Mouse (Mus musculus) large intestine, adult 2 months (tissue): Measurements from ENCODE around the gene Slc16a10. TPM values are rescaled to one million over a fixed set of nuclear protein-coding genes. Genes with fewer than 3 reads are reported as not detected.

Experiments
- DNase-seq: peaks from one replicate; pipeline ENCODE4 v3.0.0-alpha.2; 2012; ENCODE audit warnings: low read depth, low spot score
- WGBS: fragments of 180-500 bp; shearing (Covaris S2); methylation state at CpG from one replicate; pipeline ENCODE4 v1.1.7; 2018; 5-methylcytosine and 5-hydroxymethylcytosine counted together
- polyA plus RNA-seq: library from polyadenylated mRNA; depleted of rRNA; stranded (reverse); fragments of >200 nt; gene quantifications from 2 replicates; pipeline ENCODE4 v1.2.3, GENCODE M21; 2012; rRNA removed

The Slc16a10 gene
- polyA plus RNA-seq, 1 experiment: 32.4 TPM

DNA sequence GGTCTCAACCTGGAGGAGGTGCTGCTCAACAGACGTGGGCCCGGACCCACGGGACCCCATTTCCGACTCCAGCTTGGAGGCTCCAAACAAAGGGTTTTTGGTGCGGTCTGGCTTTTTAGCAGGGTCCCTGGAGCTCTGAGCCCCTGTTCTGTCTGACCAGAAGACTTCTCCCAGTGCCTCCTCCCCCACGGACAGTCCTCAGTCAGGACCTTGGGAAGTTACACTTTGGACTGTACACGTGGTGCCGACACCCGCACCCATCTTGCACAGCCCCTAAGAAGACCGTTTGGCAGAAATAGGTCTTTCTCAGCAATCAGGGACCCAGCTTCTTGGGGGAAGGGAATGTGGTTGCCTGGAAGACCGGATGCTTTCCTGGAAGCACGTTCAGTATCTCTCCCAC, 155.6 kb downstream of the Slc16a10 start, which contains the start of gene Mfsd4b5:
TSS of gene Mfsd4b5 (minus strand) at position 181 of the 400 bp plus-strand sequence.
- WGBS: 75% methylated on average over 12 of the region's 12 CpGs

More for the DNA sequence above, 155.6 kb downstream of the Slc16a10 start, which contains the start of gene Mfsd4b5:
- DNase-seq: no peak

Other genes with a start within 250 kb of the Slc16a10 start
- 0.99 and 1.5 TPM in 2 replicates for gene Mfsd4b4, start 243.0 kb downstream of the Slc16a10 start, polyA plus RNA-seq
- 10.7 and 29.8 TPM in 2 replicates for gene Mfsd4b2, start 215.3 kb downstream of the Slc16a10 start, polyA plus RNA-seq
- gene Mfsd4b3, start 182.1 kb downstream of the Slc16a10 start, polyA plus RNA-seq: 11.3 and 20.8 TPM in 2 replicates
- gene Mfsd4b5, start 155.6 kb downstream of the Slc16a10 start, polyA plus RNA-seq: 0.57 and 1.2 TPM in 2 replicates
- gene Mfsd4b1, start 117.0 kb downstream of the Slc16a10 start, polyA plus RNA-seq: 0.07 TPM in 1 of 2 replicates, not detected in the other
- 3.0 and 3.6 TPM in 2 replicates for gene Rpf2, start 104.8 kb upstream of the Slc16a10 start, polyA plus RNA-seq
- gene Gtf3c6, start 115.8 kb upstream of the Slc16a10 start, polyA plus RNA-seq: 6.4 and 8.0 TPM in 2 replicates
- gene Amd1, start 159.9 kb upstream of the Slc16a10 start, polyA plus RNA-seq: 12.5 and 14.4 TPM in 2 replicates
- 3.6 and 5.0 TPM in 2 replicates for gene Cdk19, start 197.3 kb upstream of the Slc16a10 start, polyA plus RNA-seq